Comparison of ENCODE assay signal across 29 mouse cellular contexts in genomic region chr10:118369518-118369917, GRCm38 (mm10). TPM values are rescaled to one million over a fixed set of nuclear protein-coding genes. Genes with fewer than 3 reads are reported as not detected.
DNase-seq lines count a peak whose midpoint lies in the region; ATAC-seq and TF ChIP-seq lines count a peak whose summit lies in the region.
"Had no signal": no experiment of that assay in that cellular context is flagged by ENCODE, and none has a peak within 500 bp of the region (broad histone marks: within the 10 kb centered on the region; RNA-seq: fewer than 3 reads in every experiment).

No protein-coding gene starts in this region.

- no peak overlapping the region for H3K27ac ChIP-seq in embryonic facial prominence, embryonic 11.5 days (replicated peaks; ENCODE audit: low read depth, low read length)
- no peak overlapping the region for H3K27ac ChIP-seq in embryonic facial prominence, embryonic 10.5 days (replicated peaks)
- H3K27ac ChIP-seq in lung, embryonic 14.5 days (ENCODE audit: low read depth): no peak overlapping the region
- H3K27ac ChIP-seq in midbrain, embryonic 15.5 days: no peak overlapping the region
- H3K27ac ChIP-seq in midbrain, embryonic 10.5 days (replicated peaks): no peak overlapping the region
- no peak overlapping the region for H3K27ac ChIP-seq in kidney, adult 2 months (ENCODE audit: insufficient read depth, low read depth, low read length)
- H3K27ac ChIP-seq: embryonic facial prominence, embryonic 13.5 days; embryonic facial prominence, embryonic 15.5 days; forebrain, embryonic 10.5 days; forebrain, embryonic 12.5 days had no signal

- H3K9me3 ChIP-seq in embryonic facial prominence, embryonic 11.5 days (replicated peaks; ENCODE audit: control insufficient read depth, low read length): no peaks in the 10 kb centered on the region
- H3K9me3 ChIP-seq in embryonic facial prominence, embryonic 10.5 days: no peaks in the 10 kb centered on the region
- no peaks in the 10 kb centered on the region for H3K9me3 ChIP-seq in lung, embryonic 14.5 days (ENCODE audit: low read depth, low read length)
- H3K9me3 ChIP-seq in midbrain, embryonic 15.5 days: no peaks in the 10 kb centered on the region
- H3K9me3 ChIP-seq in midbrain, embryonic 10.5 days (replicated peaks): 0 out of 2 replicates have a peak, but pooled peaks cover 4% of the 10 kb centered on the region
- H3K9me3 ChIP-seq: embryonic facial prominence, embryonic 13.5 days; embryonic facial prominence, embryonic 15.5 days; forebrain, embryonic 10.5 days; forebrain, embryonic 12.5 days had no signal

- no peak overlapping the region for H3K4me2 ChIP-seq in embryonic facial prominence, embryonic 11.5 days (ENCODE audit: low read depth, low read length)
- H3K4me2 ChIP-seq in lung, embryonic 14.5 days: no peak overlapping the region
- H3K4me2 ChIP-seq in midbrain, embryonic 15.5 days: no peak overlapping the region

- no peak for TF ChIP-seq POLR2A in kidney, adult 2 months (IDR thresholded peaks at IDR 0.05; ENCODE audit: low read depth, low read length)

- H3K9ac ChIP-seq in embryonic facial prominence, embryonic 11.5 days (replicated peaks; ENCODE audit: low read length): no peak overlapping the region
- H3K9ac ChIP-seq in lung, embryonic 14.5 days: no peak overlapping the region
- no peak overlapping the region for H3K9ac ChIP-seq in midbrain, embryonic 15.5 days
- H3K9ac ChIP-seq: embryonic facial prominence, embryonic 13.5 days; embryonic facial prominence, embryonic 15.5 days; forebrain, embryonic 12.5 days had no signal

- no peaks in the 10 kb centered on the region for H3K4me1 ChIP-seq in embryonic facial prominence, embryonic 11.5 days (ENCODE audit: control insufficient read depth, insufficient read depth, low read length)
- H3K4me1 ChIP-seq in embryonic facial prominence, embryonic 10.5 days: no peaks in the 10 kb centered on the region
- no peaks in the 10 kb centered on the region for H3K4me1 ChIP-seq in lung, embryonic 14.5 days (ENCODE audit: insufficient read depth)
- H3K4me1 ChIP-seq in midbrain, embryonic 15.5 days: no peaks in the 10 kb centered on the region
- no peaks in the 10 kb centered on the region for H3K4me1 ChIP-seq in midbrain, embryonic 10.5 days
- no peaks in the 10 kb centered on the region for H3K4me1 ChIP-seq in kidney, adult 2 months (ENCODE audit: control insufficient read depth, insufficient read depth, low read length)
- H3K4me1 ChIP-seq: embryonic facial prominence, embryonic 13.5 days; forebrain, embryonic 12.5 days had no signal

- TF ChIP-seq CTCF in lung, embryonic 14.5 days (IDR thresholded peaks at IDR 0.05; ENCODE audit: low read depth): no peak
- TF ChIP-seq CTCF in kidney, adult 2 months (conservative IDR thresholded peaks at IDR 0.05; ENCODE audit: insufficient read depth, insufficient read length, low read depth, low read length): no peak

- no peak for DNase-seq in embryonic facial prominence, embryonic 11.5 days (ENCODE audit: low spot score)
- DNase-seq in embryonic facial prominence, embryonic 10.5 days (ENCODE audit: low spot score): no peak
- DNase-seq in lung, embryonic 14.5 days: no peak
- no peak for DNase-seq in lung, postnatal 14 days
- DNase-seq in midbrain, embryonic 10.5 days (ENCODE audit: low spot score): no peak
- peak; percentile 25 for DNase-seq in ZHBTc4 (ENCODE audit: low read depth, low spot score)
- no peak for DNase-seq in kidney, adult 2 months
- DNase-seq: adrenal gland, adult 2 months; adrenal gland, postnatal 10 days; adrenal gland, postnatal 25 days; cerebellum, adult 11 months; cerebellum, adult 18-20 months; cerebellum, adult 8-10 months; cerebellum, adult 9-11 months; cerebellum, postnatal 25 days; embryo, embryonic 11 days had no signal

- H3K36me3 ChIP-seq in embryonic facial prominence, embryonic 11.5 days (replicated peaks; ENCODE audit: control insufficient read depth, insufficient read depth, low read depth, low read length): no peaks in the 10 kb centered on the region
- no peaks in the 10 kb centered on the region for H3K36me3 ChIP-seq in embryonic facial prominence, embryonic 10.5 days (replicated peaks)
- H3K36me3 ChIP-seq in lung, embryonic 14.5 days (ENCODE audit: insufficient read depth): no peaks in the 10 kb centered on the region
- H3K36me3 ChIP-seq in midbrain, embryonic 15.5 days (replicated peaks): no peaks in the 10 kb centered on the region
- H3K36me3 ChIP-seq in midbrain, embryonic 10.5 days: no peaks in the 10 kb centered on the region
- H3K36me3 ChIP-seq in kidney, adult 2 months (ENCODE audit: control insufficient read depth, insufficient read depth, low read length): no peaks in the 10 kb centered on the region
- H3K36me3 ChIP-seq: embryonic facial prominence, embryonic 13.5 days; embryonic facial prominence, embryonic 15.5 days; forebrain, embryonic 10.5 days; forebrain, embryonic 12.5 days; G1E had no signal

- 91% methylated on average over 9 of the region's 9 CpGs for WGBS in embryonic facial prominence, embryonic 11.5 days
- WGBS in embryonic facial prominence, embryonic 10.5 days: 90% methylated on average over 9 of the region's 9 CpGs
- WGBS in lung, embryonic 14.5 days: 90% methylated on average over 9 of the region's 9 CpGs
- WGBS in midbrain, embryonic 15.5 days: 85% methylated on average over 9 of the region's 9 CpGs
- WGBS in midbrain, embryonic 10.5 days: 88% methylated on average over 9 of the region's 9 CpGs
- WGBS in kidney, adult 2 months: 92% methylated on average over 9 of the region's 9 CpGs

- no peaks in the 10 kb centered on the region for H3K27me3 ChIP-seq in embryonic facial prominence, embryonic 11.5 days (ENCODE audit: control insufficient read depth, insufficient read depth, low read length)
- H3K27me3 ChIP-seq in embryonic facial prominence, embryonic 10.5 days (replicated peaks; ENCODE audit: low read depth, poor library complexity, severe bottlenecking): no peaks in the 10 kb centered on the region
- H3K27me3 ChIP-seq in lung, embryonic 14.5 days (ENCODE audit: insufficient read depth, low read length): no peaks in the 10 kb centered on the region
- no peaks in the 10 kb centered on the region for H3K27me3 ChIP-seq in midbrain, embryonic 15.5 days (replicated peaks)
- no peaks in the 10 kb centered on the region for H3K27me3 ChIP-seq in midbrain, embryonic 10.5 days (ENCODE audit: low read depth, poor library complexity, severe bottlenecking)
- no peaks in the 10 kb centered on the region for H3K27me3 ChIP-seq in kidney, adult 2 months (replicated peaks; ENCODE audit: control insufficient read depth, insufficient read depth, low read length)
- H3K27me3 ChIP-seq: embryonic facial prominence, embryonic 13.5 days; forebrain, embryonic 12.5 days; Patski had no signal

- 0 out of 2 replicates have a peak, but pooled peaks have one; percentile 44 for ATAC-seq in embryonic facial prominence, embryonic 11.5 days (replicated peaks; ENCODE audit: insufficient number of reproducible peaks, low FRiP score, low TSS enrichment, low read depth)
- peak; percentile 35; the same call in 1 of the 2 replicates for ATAC-seq in lung, embryonic 14.5 days (ENCODE audit: insufficient read depth)
- ATAC-seq in midbrain, embryonic 15.5 days (replicated peaks): 0 out of 2 replicates have a peak, but pooled peaks have one; percentile 30

- H3K4me3 ChIP-seq in embryonic facial prominence, embryonic 11.5 days (ENCODE audit: low read depth, low read length): no peak overlapping the region
- H3K4me3 ChIP-seq in embryonic facial prominence, embryonic 10.5 days: no peak overlapping the region
- H3K4me3 ChIP-seq in lung, embryonic 14.5 days (ENCODE audit: low read depth, low read length): no peak overlapping the region
- H3K4me3 ChIP-seq in midbrain, embryonic 15.5 days: no peak overlapping the region
- H3K4me3 ChIP-seq in midbrain, embryonic 10.5 days: no peak overlapping the region
- no peak overlapping the region for H3K4me3 ChIP-seq in kidney, adult 2 months (ENCODE audit: insufficient read depth, low read depth, low read length)
- H3K4me3 ChIP-seq: erythroblast, embryonic 14.5 days; forebrain, embryonic 12.5 days had no signal

RNA-seq across cellular contexts. Expression of gene Gm9049, which starts 15.6 kb away (rescaled TPM):
- 0.10 TPM in 1 of 2 replicates, not detected in the other for polyA plus RNA-seq in embryonic facial prominence, embryonic 11.5 days (2014; fragmentation: Nextera tagmentation; extraction: Ambion mirVana)
- polyA plus RNA-seq in embryonic facial prominence, embryonic 10.5 days (2016; fragmentation: Nextera tagmentation; extraction: Ambion mirVana): 0.13 TPM in 1 of 2 replicates, not detected in the other
- not detected in 2 replicates for polyA plus RNA-seq in lung, embryonic 14.5 days (2014; fragmentation: Nextera tagmentation; extraction: Ambion mirVana)
- polyA plus RNA-seq in midbrain, embryonic 15.5 days (2015; fragmentation: Nextera tagmentation; extraction: Ambion mirVana): not detected in 2 replicates
- polyA plus RNA-seq in midbrain, embryonic 10.5 days (2016; fragmentation: Nextera tagmentation; extraction: Ambion mirVana): 0.06 and 0.12 TPM in 2 replicates
- not detected in 2 replicates for polyA plus RNA-seq in kidney, adult 2 months (2012; rRNA removed)
- polyA plus RNA-seq: adrenal gland, adult 2 months; brain, embryonic 14.5 days; embryonic facial prominence, embryonic 13.5 days; embryonic facial prominence, embryonic 15.5 days; erythroblast, embryonic 14.5 days; forebrain, embryonic 12.5 days; forebrain, embryonic 16.5 days; G1E; Patski had no signal

RNA-seq across cellular contexts. Expression of gene Gm9048, which starts 21.0 kb away (rescaled TPM):
- polyA plus RNA-seq in embryonic facial prominence, embryonic 11.5 days (2014; fragmentation: Nextera tagmentation; extraction: Ambion mirVana): not detected in 2 replicates
- not detected in 2 replicates for polyA plus RNA-seq in embryonic facial prominence, embryonic 10.5 days (2016; fragmentation: Nextera tagmentation; extraction: Ambion mirVana)
- not detected in 2 replicates for polyA plus RNA-seq in lung, embryonic 14.5 days (2014; fragmentation: Nextera tagmentation; extraction: Ambion mirVana)
- polyA plus RNA-seq in midbrain, embryonic 15.5 days (2015; fragmentation: Nextera tagmentation; extraction: Ambion mirVana): 0.08 TPM in 1 of 2 replicates, not detected in the other
- polyA plus RNA-seq in midbrain, embryonic 10.5 days (2016; fragmentation: Nextera tagmentation; extraction: Ambion mirVana): not detected in 2 replicates
- polyA plus RNA-seq in kidney, adult 2 months (2012; rRNA removed): not detected in 2 replicates
- polyA plus RNA-seq: adrenal gland, adult 2 months; brain, embryonic 14.5 days; C2C12; embryonic facial prominence, embryonic 13.5 days; embryonic facial prominence, embryonic 15.5 days; erythroblast, embryonic 14.5 days; forebrain, embryonic 10.5 days; forebrain, embryonic 12.5 days; forebrain, embryonic 14.5 days; forebrain, embryonic 16.5 days; frontal cortex, adult 2 months; G1E had no signal

RNA-seq across cellular contexts. Expression of gene Gm9046, which starts 26.5 kb away (rescaled TPM):
- polyA plus RNA-seq in embryonic facial prominence, embryonic 11.5 days (2014; fragmentation: Nextera tagmentation; extraction: Ambion mirVana): not detected in 2 replicates
- polyA plus RNA-seq in embryonic facial prominence, embryonic 10.5 days (2016; fragmentation: Nextera tagmentation; extraction: Ambion mirVana): not detected in 2 replicates
- not detected in 2 replicates for polyA plus RNA-seq in lung, embryonic 14.5 days (2014; fragmentation: Nextera tagmentation; extraction: Ambion mirVana)
- not detected in 2 replicates for polyA plus RNA-seq in midbrain, embryonic 15.5 days (2015; fragmentation: Nextera tagmentation; extraction: Ambion mirVana)
- polyA plus RNA-seq in midbrain, embryonic 10.5 days (2016; fragmentation: Nextera tagmentation; extraction: Ambion mirVana): not detected in 2 replicates
- polyA plus RNA-seq in kidney, adult 2 months (2012; rRNA removed): not detected in 2 replicates
- polyA plus RNA-seq: adrenal gland, adult 2 months; brain, embryonic 14.5 days; C2C12; embryonic facial prominence, embryonic 13.5 days; embryonic facial prominence, embryonic 15.5 days; erythroblast, embryonic 14.5 days; forebrain, embryonic 10.5 days; forebrain, embryonic 12.5 days; forebrain, embryonic 14.5 days; forebrain, embryonic 16.5 days; frontal cortex, adult 2 months; G1E; Patski had no signal

RNA-seq across cellular contexts. Expression of gene Gm9045, which starts 31.9 kb away (rescaled TPM):
- polyA plus RNA-seq in embryonic facial prominence, embryonic 11.5 days (2014; fragmentation: Nextera tagmentation; extraction: Ambion mirVana): 0.10 TPM in 1 of 2 replicates, not detected in the other
- polyA plus RNA-seq in embryonic facial prominence, embryonic 10.5 days (2016; fragmentation: Nextera tagmentation; extraction: Ambion mirVana): 0.13 TPM in 1 of 2 replicates, not detected in the other
- not detected in 2 replicates for polyA plus RNA-seq in lung, embryonic 14.5 days (2014; fragmentation: Nextera tagmentation; extraction: Ambion mirVana)
- not detected in 2 replicates for polyA plus RNA-seq in midbrain, embryonic 15.5 days (2015; fragmentation: Nextera tagmentation; extraction: Ambion mirVana)
- 0.06 and 0.12 TPM in 2 replicates for polyA plus RNA-seq in midbrain, embryonic 10.5 days (2016; fragmentation: Nextera tagmentation; extraction: Ambion mirVana)
- polyA plus RNA-seq in kidney, adult 2 months (2012; rRNA removed): not detected in 2 replicates
- polyA plus RNA-seq: adrenal gland, adult 2 months; brain, embryonic 14.5 days; embryonic facial prominence, embryonic 13.5 days; embryonic facial prominence, embryonic 15.5 days; erythroblast, embryonic 14.5 days; forebrain, embryonic 12.5 days; forebrain, embryonic 16.5 days; G1E; Patski had no signal

RNA-seq across cellular contexts. Expression of gene Gm9044, which starts 37.3 kb away (rescaled TPM):
- not detected in 2 replicates for polyA plus RNA-seq in embryonic facial prominence, embryonic 11.5 days (2014; fragmentation: Nextera tagmentation; extraction: Ambion mirVana)
- polyA plus RNA-seq in embryonic facial prominence, embryonic 10.5 days (2016; fragmentation: Nextera tagmentation; extraction: Ambion mirVana): not detected in 2 replicates
- not detected in 2 replicates for polyA plus RNA-seq in lung, embryonic 14.5 days (2014; fragmentation: Nextera tagmentation; extraction: Ambion mirVana)
- polyA plus RNA-seq in midbrain, embryonic 15.5 days (2015; fragmentation: Nextera tagmentation; extraction: Ambion mirVana): not detected in 2 replicates
- not detected in 2 replicates for polyA plus RNA-seq in midbrain, embryonic 10.5 days (2016; fragmentation: Nextera tagmentation; extraction: Ambion mirVana)
- not detected in 2 replicates for polyA plus RNA-seq in kidney, adult 2 months (2012; rRNA removed)
- polyA plus RNA-seq: adrenal gland, adult 2 months; brain, embryonic 14.5 days; C2C12; embryonic facial prominence, embryonic 13.5 days; embryonic facial prominence, embryonic 15.5 days; erythroblast, embryonic 14.5 days; forebrain, embryonic 10.5 days; forebrain, embryonic 12.5 days; forebrain, embryonic 14.5 days; forebrain, embryonic 16.5 days; frontal cortex, adult 2 months; G1E had no signal
